Comparison of ENCODE assay signal across 7 mouse cellular contexts in the genomic region with DNA sequence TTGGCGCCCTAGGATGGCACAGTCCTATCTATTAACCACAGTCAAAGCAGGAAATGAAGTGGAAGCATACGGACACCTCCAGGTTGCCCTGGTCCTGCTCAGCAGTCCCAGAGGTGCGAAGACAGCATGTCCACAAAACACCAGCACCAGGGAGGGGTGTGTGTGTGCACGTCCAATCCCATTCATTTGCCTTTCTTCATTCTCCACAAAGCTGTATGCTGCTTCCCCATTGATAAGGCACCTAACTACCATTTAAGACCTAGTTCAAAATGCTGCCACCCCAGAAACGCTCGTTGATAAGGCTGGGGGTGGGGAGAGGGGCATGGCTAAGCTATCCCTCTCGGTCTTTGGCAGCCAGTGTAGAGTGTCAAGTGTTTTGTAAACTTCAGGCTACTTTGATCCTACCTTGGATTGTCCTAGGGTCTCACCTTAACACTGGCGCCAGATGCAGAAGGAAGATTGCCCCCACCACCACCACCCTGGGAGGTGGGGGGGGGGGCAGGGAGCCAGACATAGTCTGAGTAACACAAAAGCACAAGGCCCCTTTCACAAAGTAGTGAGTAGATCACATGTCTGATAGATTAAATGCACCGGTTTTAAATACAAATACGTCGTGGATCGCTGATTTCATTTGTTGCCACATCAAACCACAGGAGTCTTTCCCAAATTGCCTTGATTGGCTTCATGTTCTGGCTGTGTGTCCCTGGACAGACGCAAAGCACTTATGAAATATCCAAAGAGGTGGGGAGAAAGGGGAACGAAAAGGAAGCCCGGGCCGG. TPM values are rescaled to one million over a fixed set of nuclear protein-coding genes. Genes with fewer than 3 reads are reported as not detected.
DNase-seq lines count a peak whose midpoint lies in the region; ATAC-seq lines count a peak whose summit lies in the region.

No protein-coding gene starts in this region.

- H3K27ac ChIP-seq in lung, embryonic 15.5 days = peak overlapping the region; percentile 94
- peak overlapping the region; percentile 95 for H3K27ac ChIP-seq in heart, embryonic 16.5 days (ENCODE audit: low read length)
- peak overlapping the region; percentile 96 for H3K27ac ChIP-seq in liver, embryonic 15.5 days (replicated peaks)
- H3K27ac ChIP-seq in stomach, embryonic 15.5 days = peak overlapping the region; percentile 89

- no peak for DNase-seq in lung, postnatal 10 days
- DNase-seq in cerebellum, postnatal 25 days = peak; percentile 19 to 25
- DNase-seq in frontal cortex, postnatal 25 days (ENCODE audit: low spot score in 2 of 2) = no peak

- WGBS in lung, embryonic 15.5 days = 15% methylated on average over 16 of the region's 16 CpGs
- 20% methylated on average over 16 of the region's 16 CpGs for WGBS in heart, embryonic 16.5 days
- 3% methylated on average over 16 of the region's 16 CpGs for WGBS in liver, embryonic 15.5 days (ENCODE audit: insufficient replicate concordance)
- WGBS in stomach, embryonic 15.5 days = 21% methylated on average over 16 of the region's 16 CpGs

- H3K9ac ChIP-seq in lung, embryonic 15.5 days = peak overlapping the region; percentile 78
- H3K9ac ChIP-seq in heart, embryonic 16.5 days (ENCODE audit: low read length) = peak overlapping the region; percentile 92
- peak overlapping the region; percentile 89 for H3K9ac ChIP-seq in liver, embryonic 15.5 days
- H3K9ac ChIP-seq in stomach, embryonic 15.5 days = peak overlapping the region; percentile 88; the same call in 1 of the 2 replicates

- H3K27me3 ChIP-seq in lung, embryonic 15.5 days = no peaks in the 10 kb centered on the region
- H3K27me3 ChIP-seq in heart, embryonic 16.5 days (ENCODE audit: control insufficient read depth, insufficient read depth, low read length) = no peaks in the 10 kb centered on the region
- no peaks in the 10 kb centered on the region for H3K27me3 ChIP-seq in liver, embryonic 15.5 days
- no peaks in the 10 kb centered on the region for H3K27me3 ChIP-seq in stomach, embryonic 15.5 days (replicated peaks)

- H3K36me3 ChIP-seq in lung, embryonic 15.5 days = no peaks in the 10 kb centered on the region
- H3K36me3 ChIP-seq in heart, embryonic 16.5 days (ENCODE audit: control insufficient read depth, insufficient read depth) = no peaks in the 10 kb centered on the region
- H3K36me3 ChIP-seq in liver, embryonic 15.5 days (replicated peaks) = 0 out of 2 replicates have a peak, but pooled peaks cover 3% of the 10 kb centered on the region
- no peaks in the 10 kb centered on the region for H3K36me3 ChIP-seq in stomach, embryonic 15.5 days

- peaks cover 34% of the 10 kb centered on the region for H3K4me1 ChIP-seq in lung, embryonic 15.5 days
- H3K4me1 ChIP-seq in heart, embryonic 16.5 days (ENCODE audit: control insufficient read depth, insufficient read depth, low read length) = peaks cover 18% of the 10 kb centered on the region
- peaks cover 71% of the 10 kb centered on the region for H3K4me1 ChIP-seq in liver, embryonic 15.5 days (replicated peaks)
- peaks cover 19% of the 10 kb centered on the region for H3K4me1 ChIP-seq in stomach, embryonic 15.5 days

- peak overlapping the region; percentile 87 for H3K4me2 ChIP-seq in lung, embryonic 15.5 days
- peak overlapping the region; percentile 70 for H3K4me2 ChIP-seq in heart, embryonic 16.5 days (ENCODE audit: low read depth, low read length)
- peak overlapping the region; percentile 96 for H3K4me2 ChIP-seq in liver, embryonic 15.5 days
- peak overlapping the region; percentile 98 for H3K4me2 ChIP-seq in stomach, embryonic 15.5 days

- no peak for ATAC-seq in lung, embryonic 15.5 days (ENCODE audit: borderline replicate concordance, extremely low read depth, low FRiP score, low TSS enrichment)
- no peak for ATAC-seq in heart, embryonic 16.5 days (replicated peaks; ENCODE audit: extremely low read depth, insufficient read depth, low FRiP score)
- peak; percentile 67 for ATAC-seq in liver, embryonic 15.5 days (ENCODE audit: insufficient read depth)
- peak; percentile 38; the same call in 1 of the 2 replicates for ATAC-seq in stomach, embryonic 15.5 days (ENCODE audit: insufficient read depth, low FRiP score, low read depth)

- H3K4me3 ChIP-seq in lung, embryonic 15.5 days = peak overlapping the region; percentile 70
- peak overlapping the region; percentile 72 for H3K4me3 ChIP-seq in heart, embryonic 16.5 days (ENCODE audit: low read length)
- H3K4me3 ChIP-seq in liver, embryonic 15.5 days (replicated peaks) = peak overlapping the region; percentile 89
- H3K4me3 ChIP-seq in stomach, embryonic 15.5 days (replicated peaks) = peak overlapping the region; percentile 78

- no peaks in the 10 kb centered on the region for H3K9me3 ChIP-seq in lung, embryonic 15.5 days
- H3K9me3 ChIP-seq in heart, embryonic 16.5 days (replicated peaks; ENCODE audit: control insufficient read depth, low read length) = no peaks in the 10 kb centered on the region
- H3K9me3 ChIP-seq in liver, embryonic 15.5 days (replicated peaks) = no peaks in the 10 kb centered on the region
- H3K9me3 ChIP-seq in stomach, embryonic 15.5 days = no peaks in the 10 kb centered on the region

RNA-seq across cellular contexts. Expression of a gene that starts 2.1 kb away (rescaled TPM):
- polyA plus RNA-seq in lung, embryonic 15.5 days (2015; fragmentation: Nextera tagmentation; extraction: Ambion mirVana) = 15.9 and 16.7 TPM in 2 replicates
- 19.1 and 20.8 TPM in 2 replicates for polyA plus RNA-seq in heart, embryonic 16.5 days (2015; fragmentation: Nextera tagmentation; extraction: Ambion mirVana)
- polyA plus RNA-seq in liver, embryonic 15.5 days (2015; fragmentation: Nextera tagmentation; extraction: Ambion mirVana) = 7.0 and 7.3 TPM in 2 replicates
- polyA plus RNA-seq in stomach, embryonic 15.5 days (2015; fragmentation: Nextera tagmentation; extraction: Ambion mirVana) = 14.0 and 15.2 TPM in 2 replicates

RNA-seq across cellular contexts. Expression of a gene that starts 10.8 kb away (rescaled TPM):
- 166 and 178 TPM in 2 replicates for polyA plus RNA-seq in lung, embryonic 15.5 days (2015; fragmentation: Nextera tagmentation; extraction: Ambion mirVana)
- 138 and 151 TPM in 2 replicates for polyA plus RNA-seq in heart, embryonic 16.5 days (2015; fragmentation: Nextera tagmentation; extraction: Ambion mirVana)
- 78.6 and 88.4 TPM in 2 replicates for polyA plus RNA-seq in liver, embryonic 15.5 days (2015; fragmentation: Nextera tagmentation; extraction: Ambion mirVana)
- 160 and 174 TPM in 2 replicates for polyA plus RNA-seq in stomach, embryonic 15.5 days (2015; fragmentation: Nextera tagmentation; extraction: Ambion mirVana)

Comparison
In these comparisons a context has a peak if more than half of its experiments do, and no peak if none do; other contexts are left out.
1. ATAC-seq: peak in liver, embryonic 15.5 days (single experiment) and stomach, embryonic 15.5 days (single experiment); none in lung, embryonic 15.5 days (single experiment) and heart, embryonic 16.5 days (single experiment).
2. DNase-seq: peak in cerebellum, postnatal 25 days (2 of 2); none in lung, postnatal 10 days (single experiment) and frontal cortex, postnatal 25 days (0 of 2).
3. Peak in every context shown above with its lines, with median percentiles within 50 percentile points of each other: H3K27ac ChIP-seq, H3K4me2 ChIP-seq, H3K4me3 ChIP-seq and H3K9ac ChIP-seq.